Mouse (Mus musculus): ENCODE results near the gene Lmntd2. TPM values are rescaled to one million over a fixed set of nuclear protein-coding genes. Genes with fewer than 3 reads are reported as not detected.
"Not testable (repeated sequence)": the region's sequence is repeated elsewhere in the genome, so short reads cannot be mapped to it uniquely, and the experiment has no call there.

Lmntd2 gene
- total RNA-seq (2014; rRNA removed) (not detected in 2 replicates), polyA plus RNA-seq (2015; fragmentation: Nextera tagmentation; extraction: Ambion mirVana) (0.10 and 0.36 TPM in 2 replicates)

DNA sequence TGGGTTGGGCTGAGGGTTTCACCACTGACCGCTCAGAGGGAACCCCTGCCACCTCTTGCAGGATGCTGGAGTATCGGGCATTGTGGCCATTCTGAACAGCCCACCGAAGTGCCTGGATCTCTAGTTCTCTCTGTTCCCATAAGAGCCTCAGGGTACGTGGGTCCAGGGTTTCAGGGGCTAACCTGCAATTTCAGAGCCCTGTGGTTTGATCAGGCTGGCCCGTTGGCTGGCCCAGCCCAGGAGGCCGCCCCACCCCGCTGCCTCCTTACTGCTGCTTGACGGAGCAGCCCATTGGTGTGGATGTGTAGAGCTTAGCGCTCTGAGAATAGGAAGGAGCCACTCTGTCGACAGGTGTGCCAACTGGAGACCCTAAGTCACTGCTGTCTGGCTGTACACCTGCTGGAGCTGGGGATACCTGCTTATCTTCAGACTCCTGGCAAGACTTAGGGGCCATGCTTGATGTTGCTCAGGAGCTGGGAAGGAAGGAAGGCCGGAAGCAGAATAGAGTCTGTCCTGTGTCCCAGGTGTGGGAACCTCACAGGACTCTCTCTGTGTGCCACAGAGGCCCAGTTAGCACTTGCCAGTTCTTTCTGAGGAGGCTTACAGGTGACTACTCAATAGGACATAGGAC, at the start of gene Lmntd2:
TSS of gene Lmntd2 (minus strand) at position 476 of the 631 bp plus-strand sequence.
- Histone ChIP-seq H3K9me3 (ENCODE audit: low read length) (no peaks in the 10 kb centered on the region), H3K9ac (replicated peaks; ENCODE audit: low read length, poor library complexity, severe bottlenecking) (no peak within 1 kb of the TSS), H3K27ac (ENCODE audit: low read depth, low read length) (no peak within 1 kb of the TSS), H3K36me3 (ENCODE audit: insufficient read depth, low read length) (0 out of 2 replicates have a peak, but pooled peaks cover 4% of the 10 kb centered on the region), H3K4me3 (ENCODE audit: low read depth, low read length) (no peak within 1 kb of the TSS), H3K4me2 (ENCODE audit: low read depth, low read length, poor library complexity, severe bottlenecking) (peak within 1 kb of the TSS; percentile 97), H3K4me1 (ENCODE audit: insufficient read depth, low read length) (peaks cover 9% of the 10 kb centered on the region; the same call in 1 of the 2 replicates), H3K27me3 (ENCODE audit: insufficient read depth, low read length) (no peaks in the 10 kb centered on the region)
- no peak for TF ChIP-seq CTCF (IDR thresholded peaks at IDR 0.05)
- no peak for ATAC-seq (ENCODE audit: low FRiP score)
- 96% methylated on average over 11 of the region's 11 CpGs for WGBS
- no peak for DNase-seq (ENCODE audit: low spot score)

GRCm38 (mm10) chr7:141263640-141264039, 49.8 kb upstream of the Lmntd2 start:
- no peak for ATAC-seq (ENCODE audit: low FRiP score)
- H3K9me3 ChIP-seq (ENCODE audit: low read length): no peaks in the 10 kb centered on the region
- no peak overlapping the region for H3K9ac ChIP-seq (replicated peaks; ENCODE audit: low read length, poor library complexity, severe bottlenecking)
- peaks cover 55% of the 10 kb centered on the region for H3K36me3 ChIP-seq (ENCODE audit: insufficient read depth, low read length)
- H3K27ac ChIP-seq (ENCODE audit: low read depth, low read length): no peak overlapping the region
- no peak overlapping the region for H3K4me3 ChIP-seq (ENCODE audit: low read depth, low read length)
- DNase-seq (ENCODE audit: low spot score): no peak
- TF ChIP-seq CTCF (IDR thresholded peaks at IDR 0.05): no peak
- 88% methylated on average over 13 of the region's 13 CpGs for WGBS
- no peak overlapping the region for H3K4me2 ChIP-seq (ENCODE audit: low read depth, low read length, poor library complexity, severe bottlenecking)
- no peaks in the 10 kb centered on the region for H3K4me1 ChIP-seq (ENCODE audit: insufficient read depth, low read length)
- H3K27me3 ChIP-seq (ENCODE audit: insufficient read depth, low read length): no peaks in the 10 kb centered on the region

DNA sequence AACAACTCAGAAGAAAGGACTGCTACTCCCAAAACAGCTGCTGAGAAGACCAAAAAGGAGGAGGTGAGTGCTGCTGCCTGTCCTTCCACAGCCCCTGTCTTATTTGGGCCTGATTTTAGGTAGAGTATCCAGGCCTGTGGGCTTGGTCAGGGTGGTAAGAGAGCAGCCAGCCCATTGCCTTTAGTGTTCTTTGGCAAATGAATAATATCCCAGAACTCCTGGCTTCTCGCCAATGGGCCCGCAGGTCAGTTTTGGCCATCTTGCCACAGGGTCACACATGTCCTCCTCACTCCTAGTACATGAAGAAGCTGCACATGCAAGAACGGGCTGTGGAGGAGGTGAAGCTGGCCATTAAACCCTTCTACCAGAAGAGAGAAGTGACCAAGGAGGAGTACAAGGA, 47.6 kb upstream of the Lmntd2 start:
- DNase-seq (ENCODE audit: low spot score) (no peak), ATAC-seq (ENCODE audit: low FRiP score) (no peak)
- 94% methylated on average over 3 of the region's 3 CpGs for WGBS
- Histone ChIP-seq H3K9me3 (ENCODE audit: low read length) (no peaks in the 10 kb centered on the region), H3K27me3 (ENCODE audit: insufficient read depth, low read length) (no peaks in the 10 kb centered on the region), H3K36me3 (ENCODE audit: insufficient read depth, low read length) (peaks cover 77% of the 10 kb centered on the region), H3K9ac (replicated peaks; ENCODE audit: low read length, poor library complexity, severe bottlenecking) (no peak overlapping the region), H3K4me3 (ENCODE audit: low read depth, low read length) (no peak overlapping the region), H3K4me1 (ENCODE audit: insufficient read depth, low read length) (no peaks in the 10 kb centered on the region), H3K4me2 (ENCODE audit: low read depth, low read length, poor library complexity, severe bottlenecking) (no peak overlapping the region), H3K27ac (ENCODE audit: low read depth, low read length) (no peak overlapping the region)
- no peak for TF ChIP-seq CTCF (IDR thresholded peaks at IDR 0.05)

GRCm38 (mm10) chr7:141256159-141256558, 42.3 kb upstream of the Lmntd2 start:
- Histone ChIP-seq H3K4me1 (ENCODE audit: insufficient read depth, low read length) (no peaks in the 10 kb centered on the region), H3K36me3 (ENCODE audit: insufficient read depth, low read length) (peaks cover 71% of the 10 kb centered on the region), H3K4me3 (ENCODE audit: low read depth, low read length) (no peak overlapping the region), H3K27ac (ENCODE audit: low read depth, low read length) (no peak overlapping the region), H3K27me3 (ENCODE audit: insufficient read depth, low read length) (no peaks in the 10 kb centered on the region), H3K4me2 (ENCODE audit: low read depth, low read length, poor library complexity, severe bottlenecking) (no peak overlapping the region), H3K9me3 (ENCODE audit: low read length) (no peaks in the 10 kb centered on the region), H3K9ac (replicated peaks; ENCODE audit: low read length, poor library complexity, severe bottlenecking) (no peak overlapping the region)
- no peak for TF ChIP-seq CTCF (IDR thresholded peaks at IDR 0.05)
- WGBS: 95% methylated on average over 10 of the region's 10 CpGs
- no peak for DNase-seq (ENCODE audit: low spot score)
- no peak for ATAC-seq (ENCODE audit: low FRiP score)

- peaks cover 49% of the 10 kb centered on the region for H3K36me3 ChIP-seq (ENCODE audit: insufficient read depth, low read length)
- H3K4me3 ChIP-seq (ENCODE audit: low read depth, low read length); H3K4me2 ChIP-seq (ENCODE audit: low read depth, low read length, poor library complexity, severe bottlenecking); ATAC-seq (ENCODE audit: low FRiP score); H3K9me3 ChIP-seq (ENCODE audit: low read length); H3K27me3 ChIP-seq (ENCODE audit: insufficient read depth, low read length); DNase-seq (ENCODE audit: low spot score); H3K27ac ChIP-seq (ENCODE audit: low read depth, low read length); H3K9ac ChIP-seq (replicated peaks; ENCODE audit: low read length, poor library complexity, severe bottlenecking); H3K4me1 ChIP-seq (ENCODE audit: insufficient read depth, low read length): not testable (repeated sequence)
- whole genome bisulfite sequencing: 91% methylated on average over 4 of the region's 4 CpGs
Measured at GRCm38 (mm10) chr7:141250486-141250885, 36.6 kb upstream of the Lmntd2 start.

DNA sequence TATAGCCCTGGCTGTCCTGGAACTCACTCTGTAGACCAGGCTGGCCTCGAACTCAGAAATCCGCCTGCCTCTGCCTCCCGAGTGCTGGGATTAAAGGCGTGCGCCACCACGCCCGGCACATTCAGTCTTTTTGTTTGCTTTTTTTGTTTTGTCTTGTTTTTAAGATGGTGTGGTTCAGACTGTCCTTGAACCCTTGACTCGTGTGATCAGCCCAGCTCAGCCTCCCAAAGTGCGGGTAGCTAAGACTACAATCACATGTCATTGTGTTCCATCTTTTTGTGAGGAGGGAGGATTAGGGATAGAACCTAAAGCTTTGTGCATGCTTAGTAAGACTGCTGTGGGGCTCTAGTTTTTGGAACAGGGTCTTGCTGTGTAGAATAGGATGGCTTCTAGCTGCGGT, 17.7 kb upstream of the Lmntd2 start:
- DNase-seq (ENCODE audit: low spot score): no peak
- Histone ChIP-seq H3K9me3 (ENCODE audit: low read length) (no peaks in the 10 kb centered on the region), H3K36me3 (ENCODE audit: insufficient read depth, low read length) (peaks cover 32% of the 10 kb centered on the region), H3K27me3 (ENCODE audit: insufficient read depth, low read length) (no peaks in the 10 kb centered on the region), H3K4me2 (ENCODE audit: low read depth, low read length, poor library complexity, severe bottlenecking) (no peak overlapping the region), H3K4me1 (ENCODE audit: insufficient read depth, low read length) (peaks cover 8% of the 10 kb centered on the region; the same call in 1 of the 2 replicates), H3K9ac (replicated peaks; ENCODE audit: low read length, poor library complexity, severe bottlenecking) (no peak overlapping the region), H3K27ac (ENCODE audit: low read depth, low read length) (no peak overlapping the region), H3K4me3 (ENCODE audit: low read depth, low read length) (no peak overlapping the region)
- ATAC-seq (ENCODE audit: low FRiP score): no peak
- WGBS: 91% methylated on average over 9 of the region's 10 CpGs
- no peak for TF ChIP-seq CTCF (IDR thresholded peaks at IDR 0.05)

All from midbrain, postnatal 0 days (tissue).